Mouse (Mus musculus) T-helper 1 cell (primary cell): ENCODE results near the gene Gpr15.

ENCODE experiments used
- in situ Hi-C: fragments of 300-600 bp; cut with MboI, MseI; formaldehyde crosslinking; loops from one replicate; pipeline ENCODE4 v1.15.1; 2025; ENCODE audit warnings: high pct_unique_total_duplicates

The Gpr15 gene

DNA sequence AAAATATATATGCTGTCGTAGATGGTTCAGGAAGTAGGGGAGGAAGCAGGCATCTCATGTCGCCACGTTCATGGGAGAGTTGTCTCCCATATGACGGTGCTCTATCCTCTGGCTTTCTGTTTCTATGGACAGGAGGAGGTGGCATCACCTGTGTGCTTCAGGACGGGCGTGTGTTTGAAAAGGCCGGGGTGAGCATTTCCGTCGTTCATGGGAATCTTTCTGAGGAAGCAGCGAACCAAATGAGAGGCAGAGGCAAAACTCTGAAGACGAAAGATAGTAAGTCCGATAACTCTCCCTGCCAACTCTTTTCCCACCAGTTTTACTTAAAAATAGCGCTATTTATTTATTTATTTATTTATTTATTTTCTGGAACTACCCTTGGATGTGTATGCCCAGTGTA, 46.5 kb downstream of the Gpr15 start:
- in situ Hi-C loops, result no loop called here

DNA sequence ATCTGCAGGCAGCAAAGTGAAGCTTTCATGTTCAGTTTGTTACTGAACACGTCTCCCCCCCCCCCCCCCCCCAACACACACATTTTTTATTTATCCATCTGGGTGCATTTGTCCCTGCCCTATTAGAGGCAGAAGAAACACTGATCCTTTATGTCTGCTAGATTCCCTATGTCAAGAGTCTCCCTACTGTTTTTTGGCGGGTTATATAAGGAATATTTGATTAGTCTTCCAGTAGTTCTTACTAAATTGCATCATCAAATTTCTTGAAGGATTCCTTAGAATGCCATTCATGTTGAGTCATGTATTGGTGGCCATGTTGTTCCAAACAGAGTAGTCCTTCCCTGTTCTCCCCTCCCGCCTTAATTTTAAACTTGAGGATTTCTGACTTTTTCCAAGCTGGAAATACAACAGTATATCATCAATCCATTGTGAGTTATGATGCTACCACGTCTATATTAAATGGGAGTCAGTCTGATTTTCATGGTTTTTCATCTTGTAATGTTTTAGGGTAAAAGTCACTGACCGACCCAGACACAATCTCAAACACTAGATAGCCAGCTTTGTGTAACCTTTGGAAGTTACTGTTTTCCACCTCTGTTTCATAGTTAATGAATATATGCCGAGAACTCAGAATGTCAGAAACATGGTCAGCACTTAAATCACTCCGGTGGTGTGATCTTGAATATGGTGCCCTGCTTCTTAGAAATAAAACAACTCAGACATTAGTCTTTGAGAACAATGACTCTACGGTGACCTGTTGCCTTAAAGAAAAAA, 47.5 kb downstream of the Gpr15 start:
- in situ Hi-C loops, result no loop called here

DNA sequence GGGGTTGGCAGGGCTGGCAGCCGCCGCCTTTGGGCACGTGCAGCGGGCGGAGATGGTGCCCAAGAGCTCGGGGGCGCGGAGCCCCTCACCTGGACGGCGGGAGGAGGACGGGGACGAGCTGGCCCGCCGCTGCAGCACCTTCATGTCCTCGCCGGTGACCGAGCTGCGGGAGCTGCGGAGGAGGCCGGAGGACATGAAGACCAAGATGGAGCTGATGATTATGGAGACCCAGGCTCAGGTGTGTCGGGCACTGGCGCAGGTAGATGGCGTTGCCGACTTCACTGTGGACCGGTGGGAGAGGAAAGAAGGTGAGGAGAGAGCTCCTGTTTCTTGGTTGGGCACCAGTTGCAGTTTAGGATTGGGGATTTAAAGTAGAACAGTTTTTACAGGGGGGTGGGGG, 48.2 kb downstream of the Gpr15 start:
- in situ Hi-C loops, result no loop called here

- in situ Hi-C loops, result loop anchor here (5.0 to 10.0 kb wide), 2 partner anchors 62 to 145 kb away; partner anchors contain the start of gene St3gal6
Measured at GRCm38 (mm10) chr16:58669917-58670630, 48.8 kb downstream of the Gpr15 start, which contains the start of gene Cpox. Gene Cpox, plus strand, starts transcription at chr16:58670292.

GRCm38 (mm10) chr16:58669264-58669663, 49.6 kb downstream of the Gpr15 start:
- in situ Hi-C loops, result loop anchor here (5.0 to 10.0 kb wide), 2 partner anchors 63 to 144 kb away; partner anchors contain the start of gene St3gal6

DNA sequence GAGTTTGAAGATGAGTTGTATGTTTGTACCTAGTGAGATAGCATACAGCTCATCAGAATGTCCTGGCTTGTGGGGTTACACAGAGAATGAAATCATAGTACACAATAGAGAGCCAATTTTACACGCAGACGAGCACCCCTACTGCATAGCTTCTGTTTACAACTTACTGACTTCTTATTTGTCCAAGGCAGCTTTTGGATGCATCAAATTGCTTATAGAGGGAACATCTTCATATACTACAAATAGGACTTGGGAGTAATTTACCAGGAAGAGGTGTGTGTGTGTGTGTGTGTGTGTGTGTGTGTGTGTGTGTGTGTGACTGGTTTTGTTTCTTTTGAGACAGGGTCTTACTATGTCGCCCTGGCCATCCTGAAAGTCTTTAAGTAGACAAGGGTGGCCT, 50.3 kb downstream of the Gpr15 start:
- in situ Hi-C loops, result loop anchor here (5.0 to 10.0 kb wide), 2 partner anchors 64 to 144 kb away; partner anchors contain the start of gene St3gal6
